Mouse (Mus musculus) forebrain, embryonic 13.5 days (tissue): ENCODE data around the gene Sfxn3. TPM values are rescaled to one million over a fixed set of nuclear protein-coding genes. Genes with fewer than 3 reads are reported as not detected.

Experiments
- ATAC-seq: fragments of 200-750 bp; cut with Nextera tagmentation; 2 replicates; pipeline ENCODE4 v1.8.0; 2017
- H3K27ac ChIP-seq: fragments of 300-500 bp; sonication (generic); 2 replicates; pipeline ENCODE4 v1.5.1; 2015; ENCODE audit warnings: inconsistent platforms, mild to moderate bottlenecking, moderate library complexity
- H3K27me3 ChIP-seq: fragments of 300-500 bp; sonication (generic); 2 replicates; pipeline ENCODE4 v1.6.1; 2015; ENCODE audit warnings: mild to moderate bottlenecking, inconsistent platforms
- H3K36me3 ChIP-seq: fragments of 300-500 bp; sonication (generic); 2 replicates; pipeline ENCODE4 v1.6.1; 2015; ENCODE audit warnings: mild to moderate bottlenecking, inconsistent platforms; ENCODE audit not compliant: poor library complexity, severe bottlenecking
- H3K4me1 ChIP-seq: fragments of 300-500 bp; sonication (generic); 2 replicates; pipeline ENCODE4 v1.6.1; 2015; ENCODE audit warnings: inconsistent platforms
- H3K4me2 ChIP-seq: fragments of 300-500 bp; sonication (generic); 2 replicates; pipeline ENCODE4 v1.6.1; 2015; ENCODE audit warnings: inconsistent platforms, mild to moderate bottlenecking, moderate library complexity
- H3K4me3 ChIP-seq: fragments of 300-500 bp; sonication (generic); 2 replicates; pipeline ENCODE4 v1.5.1; 2015; ENCODE audit warnings: mild to moderate bottlenecking, inconsistent platforms
- H3K9ac ChIP-seq: fragments of 300-500 bp; sonication (generic); 2 replicates; pipeline ENCODE4 v1.6.1; 2015; ENCODE audit warnings: mild to moderate bottlenecking, inconsistent platforms
- H3K9me3 ChIP-seq: fragments of 300-500 bp; sonication (generic); replicated peaks from 2 replicates; pipeline ENCODE4 v1.6.1; 2016; ENCODE audit warnings: inconsistent platforms
- WGBS: fragments of 180-500 bp; shearing (Covaris S2); methylation state at CpG from one replicate; pipeline ENCODE4 v1.1.7; 2015; 5-methylcytosine and 5-hydroxymethylcytosine counted together
- polyA plus RNA-seq: library from polyadenylated mRNA; unstranded; fragments of >200 nt; fragmentation: Nextera tagmentation; extraction: Ambion mirVana; gene quantifications from 2 replicates; pipeline ENCODE4 v1.2.1, GENCODE M21; 2015

Gene Sfxn3
- polyA plus RNA-seq, 1 experiment from 2014 or later = 38.8 TPM

DNA sequence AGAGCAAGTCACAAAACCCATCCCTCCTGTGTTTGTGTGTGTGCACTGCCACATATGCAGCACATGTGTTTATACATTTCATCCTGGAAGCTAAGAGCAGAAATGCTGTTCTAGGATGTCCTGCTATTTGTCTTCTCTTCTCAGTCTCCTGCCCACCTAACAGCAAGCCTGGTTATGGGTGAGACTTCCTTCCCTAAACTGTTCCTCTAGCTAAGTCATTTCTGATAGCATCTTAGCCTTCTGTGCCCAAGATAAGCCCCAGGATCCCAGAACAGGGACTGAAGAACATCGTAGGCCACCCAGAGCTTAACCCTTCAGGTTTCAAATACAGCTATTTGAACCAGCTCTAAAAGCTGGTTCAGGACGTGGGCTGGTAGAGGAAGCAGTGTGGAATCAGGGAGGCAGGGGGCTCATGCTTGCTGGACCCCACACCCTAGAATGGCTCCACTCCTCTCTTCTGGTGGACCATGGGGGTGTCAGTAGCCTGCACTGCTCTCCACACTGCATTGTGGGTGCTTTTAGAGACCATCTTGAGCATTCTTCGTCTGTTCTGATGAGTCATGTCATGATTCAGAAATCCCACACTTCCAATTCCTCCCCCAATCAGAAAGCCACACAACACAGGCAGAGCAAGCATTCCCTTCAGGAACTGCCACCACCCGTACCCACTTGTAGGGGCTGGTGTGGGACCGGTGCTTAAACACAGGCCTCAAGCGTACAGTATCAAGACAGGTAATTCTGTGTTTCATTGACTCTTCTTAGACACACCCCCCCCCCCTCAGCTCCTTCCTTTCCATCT, 7.8 kb downstream of the Sfxn3 start:
- WGBS = 86% methylated on average over 6 of the region's 6 CpGs
- H3K9me3 ChIP-seq = no peaks in the 10 kb centered on the region
- peaks cover 44% of the 10 kb centered on the region for H3K36me3 ChIP-seq
- no peak for ATAC-seq
- H3K27me3 ChIP-seq = no peaks in the 10 kb centered on the region
- H3K27ac ChIP-seq = no peak overlapping the region
- H3K4me1 ChIP-seq = peaks cover 32% of the 10 kb centered on the region
- no peak overlapping the region for H3K4me2 ChIP-seq
- no peak overlapping the region for H3K9ac ChIP-seq
- H3K4me3 ChIP-seq = no peak overlapping the region

DNA sequence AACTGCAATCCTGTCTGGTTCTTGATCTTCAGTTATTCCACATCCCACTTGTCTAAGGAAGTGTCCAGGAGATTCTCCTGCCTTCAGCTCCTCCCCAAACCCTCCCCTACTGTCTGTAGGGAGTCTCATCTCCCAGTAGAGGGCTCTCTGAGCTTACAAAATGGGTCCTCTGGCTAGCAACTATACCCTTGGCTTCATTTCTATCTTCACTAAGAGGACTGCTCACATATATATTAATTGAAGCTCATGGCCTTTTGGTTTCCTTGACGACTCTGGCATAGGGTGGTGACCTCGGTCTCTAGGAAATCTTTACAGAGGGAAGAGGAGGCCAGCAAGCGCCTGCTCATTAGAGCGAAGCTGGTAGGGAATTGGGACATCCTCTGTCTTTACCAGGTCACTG, 9.1 kb downstream of the Sfxn3 start:
- ATAC-seq = no peak
- H3K9me3 ChIP-seq = no peaks in the 10 kb centered on the region
- WGBS = 43% methylated on average over 4 of the region's 4 CpGs
- no peaks in the 10 kb centered on the region for H3K27me3 ChIP-seq
- H3K4me2 ChIP-seq = no peak overlapping the region
- H3K9ac ChIP-seq = no peak overlapping the region
- H3K4me1 ChIP-seq = peaks cover 26% of the 10 kb centered on the region
- peaks cover 36% of the 10 kb centered on the region for H3K36me3 ChIP-seq
- H3K4me3 ChIP-seq = no peak overlapping the region
- H3K27ac ChIP-seq = no peak overlapping the region

DNA sequence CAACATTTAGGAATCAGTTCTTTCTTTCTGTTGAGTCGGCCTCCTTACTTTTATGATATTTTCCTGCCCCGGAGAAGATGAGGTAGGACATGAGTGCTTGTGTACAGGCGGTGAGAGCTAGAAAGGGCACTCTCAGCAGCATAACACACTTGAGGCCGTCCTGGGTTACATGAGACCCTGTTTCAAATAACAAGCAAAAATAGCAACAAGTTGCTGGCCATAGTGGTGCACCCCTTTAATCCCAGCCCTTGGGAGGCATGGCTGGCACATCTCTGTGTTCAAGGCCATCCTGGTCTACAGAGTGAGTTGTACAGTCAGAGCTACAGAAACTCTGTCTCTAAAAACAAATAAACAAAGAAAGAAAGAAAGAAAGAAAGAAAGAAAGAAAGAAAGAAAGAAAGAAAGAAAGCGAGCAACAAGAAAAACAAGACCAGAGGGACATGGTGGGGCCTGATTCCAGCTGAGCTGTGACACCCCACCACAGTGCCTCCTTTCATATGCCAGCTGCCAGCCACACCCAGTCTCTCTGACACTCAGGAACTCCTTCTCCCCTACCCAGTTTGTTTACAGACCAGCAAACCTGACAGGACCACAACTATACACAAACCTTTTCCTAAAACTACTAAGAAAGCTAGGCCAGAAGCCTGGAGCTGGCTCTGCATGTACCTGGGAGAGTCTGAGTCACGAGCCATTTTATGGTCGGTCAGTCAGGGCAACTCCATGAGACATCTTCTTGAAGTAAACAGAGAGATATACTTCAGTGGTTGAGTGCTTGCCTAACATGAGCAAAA, 9.8 kb downstream of the Sfxn3 start:
- Histone ChIP-seq H3K4me1 (peaks cover 26% of the 10 kb centered on the region), H3K9me3 (no peaks in the 10 kb centered on the region), H3K27ac (peak overlapping the region; percentile 97; the same call in 1 of the 2 replicates), H3K4me3 (peak overlapping the region; percentile 64), H3K27me3 (no peaks in the 10 kb centered on the region), H3K4me2 (peak overlapping the region; percentile 87), H3K9ac (peak overlapping the region; percentile 89), H3K36me3 (peaks cover 32% of the 10 kb centered on the region)
- 84% methylated on average over 7 of the region's 7 CpGs for WGBS
- ATAC-seq = no peak

DNA sequence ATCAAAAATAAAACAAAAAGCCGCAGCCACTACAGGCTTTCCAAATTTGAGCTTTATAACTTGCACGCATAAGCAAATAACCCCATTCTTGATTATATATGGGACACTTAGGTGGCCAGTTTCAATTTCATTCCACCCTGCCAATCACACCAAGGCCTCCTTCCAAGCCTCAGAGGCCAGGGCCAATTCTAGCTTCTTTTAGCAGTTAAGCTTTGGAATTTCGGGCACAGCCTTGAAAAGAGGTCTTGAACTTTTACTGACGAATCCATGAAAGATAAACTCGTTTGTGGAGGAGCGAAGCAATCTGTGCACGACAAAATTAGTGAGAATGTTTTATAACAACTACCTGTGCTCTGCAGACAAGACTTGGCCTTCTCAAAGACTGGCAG, 10.4 kb downstream of the Sfxn3 start:
- Histone ChIP-seq H3K27ac (peak overlapping the region; percentile 97), H3K4me3 (peak overlapping the region; percentile 64), H3K9me3 (no peaks in the 10 kb centered on the region), H3K4me2 (peak overlapping the region; percentile 87), H3K36me3 (peaks cover 26% of the 10 kb centered on the region), H3K27me3 (no peaks in the 10 kb centered on the region), H3K4me1 (peaks cover 26% of the 10 kb centered on the region), H3K9ac (peak overlapping the region; percentile 89)
- WGBS = 47% methylated on average over 7 of the region's 7 CpGs
- no peak for ATAC-seq

DNA sequence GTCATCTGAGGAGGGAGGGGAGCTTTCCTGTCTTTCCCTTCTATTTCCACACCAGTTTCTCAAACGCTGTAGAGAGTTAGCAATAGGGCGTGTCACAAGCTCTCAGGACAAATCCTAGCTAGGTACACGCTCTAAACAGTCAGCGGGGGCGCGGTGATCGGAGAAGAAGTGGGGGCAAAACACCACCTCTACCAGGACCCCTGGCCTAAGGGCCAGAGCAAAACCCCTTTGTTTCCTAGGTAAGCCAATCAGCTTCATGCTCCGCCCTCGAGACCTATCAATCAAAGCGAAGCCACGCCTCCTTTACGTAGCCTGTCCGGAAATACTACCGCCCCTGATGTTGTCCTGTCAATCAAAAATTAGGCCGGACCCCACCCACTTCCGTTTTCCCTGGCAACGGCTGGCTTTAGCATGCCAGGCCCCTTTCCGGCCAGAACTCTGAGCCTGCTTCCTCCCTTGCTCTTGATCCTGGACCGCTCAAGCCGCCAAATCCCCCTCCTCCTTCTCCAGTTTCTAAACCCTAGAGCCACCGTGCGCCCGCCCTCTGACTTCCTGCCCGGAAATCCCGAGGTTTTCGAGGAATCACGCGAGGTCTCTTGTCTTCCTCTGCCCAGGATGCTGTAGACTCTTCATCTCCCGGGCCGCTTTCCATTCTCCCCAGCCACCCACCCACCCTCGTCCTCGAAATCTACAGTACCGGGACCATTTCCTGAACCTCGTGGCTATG, 11.0 kb downstream of the Sfxn3 start:
- Histone ChIP-seq H3K4me3 (peak overlapping the region; percentile 64), H3K4me1 (peaks cover 26% of the 10 kb centered on the region), H3K36me3 (peaks cover 20% of the 10 kb centered on the region), H3K4me2 (peak overlapping the region; percentile 87), H3K27me3 (no peaks in the 10 kb centered on the region), H3K9me3 (no peaks in the 10 kb centered on the region), H3K9ac (peak overlapping the region; percentile 89), H3K27ac (peak overlapping the region; percentile 97)
- under 1% methylated on average over 34 of the region's 34 CpGs for WGBS
- ATAC-seq = peak; percentile 94

DNA sequence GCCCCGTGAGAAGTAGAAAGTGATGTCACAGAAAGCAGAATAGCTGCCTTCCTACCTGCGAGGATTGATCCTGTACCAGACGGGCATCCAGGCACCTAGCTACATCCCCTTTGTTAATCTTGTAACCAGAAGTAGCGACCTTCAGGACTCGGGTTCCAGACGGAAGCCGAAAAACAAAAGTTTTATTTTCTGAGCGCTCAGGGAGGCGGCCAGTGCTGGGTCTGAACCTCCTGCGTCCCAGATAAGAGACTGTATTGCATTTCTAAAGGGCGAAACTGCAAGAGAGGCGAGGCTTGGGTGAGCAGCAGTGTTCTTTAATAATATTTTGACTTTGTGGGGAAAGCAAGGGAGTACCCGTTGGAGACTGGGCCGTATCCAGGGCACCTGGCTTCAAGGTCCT, 11.5 kb downstream of the Sfxn3 start:
- no peak for ATAC-seq
- Histone ChIP-seq H3K4me1 (peaks cover 28% of the 10 kb centered on the region), H3K4me2 (peak overlapping the region; percentile 87), H3K27ac (peak overlapping the region; percentile 97), H3K36me3 (peaks cover 15% of the 10 kb centered on the region), H3K4me3 (peak overlapping the region; percentile 64), H3K9me3 (no peaks in the 10 kb centered on the region), H3K27me3 (peaks cover 3% of the 10 kb centered on the region; the same call in 1 of the 2 replicates), H3K9ac (peak overlapping the region; percentile 89)
- WGBS = 2% methylated on average over 14 of the region's 14 CpGs

DNA sequence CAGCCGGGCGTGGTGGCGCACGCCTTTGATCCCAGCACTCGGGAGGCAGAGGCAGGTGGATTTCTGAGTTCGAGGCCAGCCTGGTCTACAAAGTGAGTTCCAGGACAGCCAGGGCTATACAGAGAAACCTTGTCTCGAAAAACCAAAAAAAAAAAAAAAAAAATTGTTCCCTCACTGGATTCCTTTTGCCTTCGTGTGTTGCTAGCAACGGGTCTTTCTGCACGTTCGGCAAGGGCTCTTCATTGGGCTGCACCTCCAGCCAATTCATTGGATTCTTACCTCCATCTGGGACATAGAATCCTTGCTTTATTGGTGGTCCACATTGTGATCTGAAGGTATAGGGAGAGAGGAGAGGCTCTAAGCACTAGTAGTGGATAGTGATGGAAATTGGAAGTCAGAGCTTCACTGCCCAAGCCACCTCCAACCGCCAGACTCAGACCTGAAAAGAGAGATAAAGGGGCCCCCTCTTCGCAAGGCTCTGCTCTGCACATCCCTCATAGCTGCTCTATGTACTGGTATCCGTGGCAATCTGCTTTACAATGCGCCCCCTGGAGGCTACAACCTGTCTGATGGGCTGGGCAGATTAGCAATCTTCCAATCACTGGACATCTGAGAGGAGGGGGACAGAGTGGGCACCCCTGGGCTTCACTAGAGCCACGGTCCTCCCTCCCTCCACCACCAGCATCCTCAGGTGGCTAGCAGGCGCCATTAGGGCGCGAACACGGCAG, 16.4 kb downstream of the Sfxn3 start:
- Histone ChIP-seq H3K9me3 (no peaks in the 10 kb centered on the region), H3K27me3 (peaks cover 52% of the 10 kb centered on the region), H3K4me2 (peak overlapping the region; percentile 30), H3K27ac (no peak overlapping the region), H3K36me3 (no peaks in the 10 kb centered on the region), H3K9ac (no peak overlapping the region), H3K4me1 (peaks cover 13% of the 10 kb centered on the region), H3K4me3 (0 out of 2 replicates have a peak overlapping the region, but pooled peaks have one; percentile 1)
- WGBS = 39% methylated on average over 19 of the region's 20 CpGs
- no peak for ATAC-seq

DNA sequence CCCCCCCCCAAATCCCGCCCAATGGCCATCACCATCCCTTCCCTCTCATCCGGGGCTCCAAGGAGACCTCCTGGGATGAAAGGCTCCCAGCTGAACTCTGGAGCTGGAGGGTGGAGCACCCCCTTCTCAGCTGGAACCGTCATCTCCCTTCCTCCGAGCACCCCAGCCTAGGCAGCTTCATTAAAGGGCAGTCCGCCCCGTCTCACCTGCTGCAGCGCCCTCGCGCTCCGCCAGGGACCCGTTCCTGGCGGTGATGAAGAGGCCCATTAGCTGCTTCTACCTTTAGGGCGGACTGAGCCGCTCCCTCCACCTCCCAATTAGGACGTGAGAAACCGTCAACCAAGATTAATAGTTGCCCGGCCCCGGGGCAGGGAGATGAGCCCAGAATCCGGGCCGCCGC, 17.9 kb downstream of the Sfxn3 start:
- Histone ChIP-seq H3K27me3 (peaks cover 62% of the 10 kb centered on the region), H3K9me3 (no peaks in the 10 kb centered on the region), H3K36me3 (no peaks in the 10 kb centered on the region), H3K9ac (no peak overlapping the region), H3K4me1 (peaks cover 5% of the 10 kb centered on the region), H3K4me2 (no peak overlapping the region), H3K27ac (no peak overlapping the region), H3K4me3 (no peak overlapping the region)
- WGBS = 3% methylated on average over 21 of the region's 21 CpGs
- no peak for ATAC-seq

DNA sequence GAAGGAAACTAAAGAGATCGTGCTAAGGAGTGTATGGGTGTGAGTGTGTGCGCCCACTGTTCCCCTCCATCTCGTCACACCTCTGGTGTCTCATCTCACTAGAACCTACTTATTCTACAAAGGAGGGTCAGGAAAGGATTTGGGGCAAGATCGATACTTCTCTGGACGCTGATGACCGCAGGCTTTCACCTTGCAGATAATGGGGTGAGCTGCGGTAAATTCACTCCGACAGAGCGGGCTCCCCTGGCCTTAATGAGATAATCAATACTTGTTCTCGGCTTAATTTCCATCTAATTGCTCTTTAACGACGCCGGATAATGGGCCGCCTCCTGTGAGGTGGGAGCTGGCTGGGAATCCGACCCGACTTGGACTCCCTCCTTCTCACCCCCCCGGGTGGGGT, 19.9 kb downstream of the Sfxn3 start:
- H3K36me3 ChIP-seq = no peaks in the 10 kb centered on the region
- ATAC-seq = no peak
- H3K27me3 ChIP-seq = peaks cover 76% of the 10 kb centered on the region
- no peak overlapping the region for H3K4me3 ChIP-seq
- H3K4me2 ChIP-seq = no peak overlapping the region
- peaks cover 5% of the 10 kb centered on the region for H3K4me1 ChIP-seq
- WGBS = 8% methylated on average over 17 of the region's 17 CpGs
- H3K9me3 ChIP-seq = no peaks in the 10 kb centered on the region
- no peak overlapping the region for H3K9ac ChIP-seq
- H3K27ac ChIP-seq = no peak overlapping the region

DNA sequence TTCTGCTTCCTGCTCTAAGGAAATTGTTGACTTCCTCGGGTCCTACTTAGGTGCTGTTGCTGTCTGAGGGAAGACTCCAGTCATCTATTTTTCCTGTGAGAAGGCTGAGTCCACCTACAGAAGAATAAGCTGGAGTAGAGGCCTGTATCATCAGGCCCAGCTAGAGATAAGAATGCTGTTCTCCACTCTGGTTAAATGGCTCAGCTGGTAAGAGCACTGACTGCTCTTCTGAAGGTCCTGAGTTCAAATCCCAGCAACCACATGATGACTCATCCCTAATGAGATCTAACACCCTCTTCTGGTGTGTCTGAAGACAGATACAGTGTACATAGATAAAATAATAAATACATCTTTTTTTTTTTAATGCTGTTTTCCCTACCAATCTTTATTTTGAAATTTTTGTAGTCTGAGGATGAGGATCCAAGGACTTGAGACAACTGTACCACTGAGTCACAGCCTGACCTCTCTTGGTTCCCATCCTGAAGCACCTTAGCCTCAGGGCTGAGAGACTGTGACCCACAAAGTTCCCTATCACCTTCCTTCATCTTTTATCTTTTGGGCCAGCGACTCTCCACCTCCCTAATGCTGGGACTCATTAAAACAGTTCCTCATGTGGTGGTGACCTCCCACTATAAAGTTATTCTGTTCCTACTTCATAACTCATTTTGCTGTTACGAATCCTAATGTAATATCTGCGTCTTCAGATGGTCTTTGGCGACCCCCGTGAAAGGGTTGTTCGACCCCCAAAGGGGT, 20.6 kb downstream of the Sfxn3 start:
- no peak for ATAC-seq
- Histone ChIP-seq H3K4me3 (no peak overlapping the region), H3K9ac (no peak overlapping the region), H3K9me3 (no peaks in the 10 kb centered on the region), H3K4me2 (no peak overlapping the region), H3K27ac (no peak overlapping the region), H3K27me3 (peaks cover 77% of the 10 kb centered on the region), H3K4me1 (peaks cover 5% of the 10 kb centered on the region), H3K36me3 (no peaks in the 10 kb centered on the region)
- 79% methylated on average over 7 of the region's 7 CpGs for WGBS
